Mouse (Mus musculus): ENCODE measurements around the gene Olfr32. TPM values are rescaled to one million over a fixed set of nuclear protein-coding genes. Genes with fewer than 3 reads are reported as not detected.
"Not testable (repeated sequence)": the region's sequence is repeated elsewhere in the genome, so short reads cannot be mapped to it uniquely, and the experiment has no call there.

The Olfr32 gene
- total RNA-seq (2021): not detected
- long read RNA-seq, experiment 1: 0 reads
- long read RNA-seq, experiment 2: 0 reads

- DNase-seq: no peak
Observed at GRCm38 (mm10) chr2:90142196-90142595, at the start of gene Olfr32. Olfr32 (minus strand) TSS chr2:90142296.

GRCm38 (mm10) chr2:90187082-90187481, 45.0 kb upstream of the Olfr32 start:
- DNase-seq: not testable (repeated sequence)

GRCm38 (mm10) chr2:90186082-90186481, 44.0 kb upstream of the Olfr32 start:
- not testable (repeated sequence) for DNase-seq

GRCm38 (mm10) chr2:90153916-90154315, 11.8 kb upstream of the Olfr32 start:
- DNase-seq: no peak

GRCm38 (mm10) chr2:90152991-90153390, 10.9 kb upstream of the Olfr32 start, which contains the start of gene Olfr1270:
Olfr1270 (minus strand) TSS chr2:90153091.
- DNase-seq: no peak

- DNase-seq: no peak
Observed at GRCm38 (mm10) chr2:90121312-90121711, 20.8 kb downstream of the Olfr32 start, which contains the start of gene Olfr1269. Olfr1269 (minus strand) TSS chr2:90121412.

Other genes starting within 250 kb of the Olfr32 start
- gene Olfr1258, start 215.0 kb downstream of the Olfr32 start, total RNA-seq (2021): not detected
- not detected for gene Olfr1259, start 193.6 kb downstream of the Olfr32 start, total RNA-seq (2021)
- gene Olfr1260, start 168.0 kb downstream of the Olfr32 start, total RNA-seq (2021): not detected
- not detected for gene Olfr1261, start 151.1 kb downstream of the Olfr32 start, total RNA-seq (2021)
- not detected for gene Olfr1262, start 142.2 kb downstream of the Olfr32 start, total RNA-seq (2021)
- gene Olfr1263, start 130.2 kb downstream of the Olfr32 start, total RNA-seq (2021): not detected
- not detected for gene Olfr1264, start 116.7 kb downstream of the Olfr32 start, total RNA-seq (2021)
- gene Olfr1265, start 107.0 kb downstream of the Olfr32 start, total RNA-seq (2021): not detected
- gene Olfr140, start 78.7 kb downstream of the Olfr32 start, total RNA-seq (2021): not detected
- not detected for gene Olfr1269, start 20.9 kb downstream of the Olfr32 start, total RNA-seq (2021)
- gene Olfr1270, start 10.8 kb upstream of the Olfr32 start, total RNA-seq (2021): not detected
- gene Olfr1506, start 82.2 kb upstream of the Olfr32 start, total RNA-seq (2021): not detected
- gene Olfr142, start 115.3 kb upstream of the Olfr32 start, total RNA-seq (2021): not detected
- not detected for gene Olfr1271, start 128.7 kb upstream of the Olfr32 start, total RNA-seq (2021)
- gene Olfr1272, start 150.5 kb upstream of the Olfr32 start, total RNA-seq (2021): not detected
- gene Gm13769, start 179.9 kb upstream of the Olfr32 start, total RNA-seq (2021): not detected

Data from gastrocnemius, postnatal 10 days (tissue).